Mouse (Mus musculus): ENCODE data around the gene Napsa.

Gene Napsa

DNA sequence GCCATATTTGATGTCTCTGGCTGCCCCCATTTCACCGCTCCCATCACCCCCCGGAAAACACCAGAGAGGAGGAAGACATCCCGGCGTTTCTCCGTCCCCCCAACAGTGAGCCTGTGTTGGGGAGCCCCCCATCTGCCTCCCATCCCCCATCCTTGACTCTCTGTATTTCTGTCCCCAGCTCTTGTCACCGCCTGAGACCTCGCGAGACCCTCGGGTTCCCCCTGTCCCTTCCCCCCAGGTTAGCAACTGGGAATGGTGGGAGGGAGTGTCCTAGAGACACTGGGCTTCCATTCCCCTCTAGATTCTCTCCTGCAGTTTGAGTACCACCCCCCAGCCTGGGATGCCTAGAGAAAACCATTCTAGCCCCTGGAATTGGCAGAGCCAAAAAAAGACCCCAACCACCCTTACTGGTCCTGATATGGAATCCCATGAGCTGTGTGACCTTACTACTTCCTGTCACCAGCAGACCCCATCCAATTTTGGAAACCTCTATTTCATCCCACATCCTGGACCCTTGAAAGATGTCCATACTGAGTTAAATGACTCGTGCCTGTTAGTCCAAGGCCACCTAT lies 28.6 kb downstream of the Napsa start:
- DNase-seq = no peak

DNA sequence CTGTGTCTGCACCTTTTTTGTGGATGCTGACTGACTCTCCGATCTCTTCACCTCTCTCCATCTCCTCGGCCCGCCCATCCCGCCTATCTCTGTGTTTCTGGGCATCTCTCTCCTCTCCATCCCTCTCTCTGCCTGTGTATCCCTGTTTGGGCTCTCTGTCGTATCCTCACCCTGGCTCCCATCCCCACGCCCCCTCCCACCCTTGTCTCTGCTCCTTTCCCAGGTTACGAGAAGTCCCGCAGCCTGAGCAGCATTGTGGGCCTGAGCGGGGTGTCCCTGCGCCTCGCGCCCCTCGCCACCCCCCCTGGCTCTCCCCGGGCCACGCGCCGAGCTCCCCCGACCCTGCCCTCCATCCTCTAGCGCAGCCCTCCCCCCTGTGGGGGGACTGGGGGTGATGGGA lies 29.5 kb downstream of the Napsa start:
- no peak for DNase-seq

DNA sequence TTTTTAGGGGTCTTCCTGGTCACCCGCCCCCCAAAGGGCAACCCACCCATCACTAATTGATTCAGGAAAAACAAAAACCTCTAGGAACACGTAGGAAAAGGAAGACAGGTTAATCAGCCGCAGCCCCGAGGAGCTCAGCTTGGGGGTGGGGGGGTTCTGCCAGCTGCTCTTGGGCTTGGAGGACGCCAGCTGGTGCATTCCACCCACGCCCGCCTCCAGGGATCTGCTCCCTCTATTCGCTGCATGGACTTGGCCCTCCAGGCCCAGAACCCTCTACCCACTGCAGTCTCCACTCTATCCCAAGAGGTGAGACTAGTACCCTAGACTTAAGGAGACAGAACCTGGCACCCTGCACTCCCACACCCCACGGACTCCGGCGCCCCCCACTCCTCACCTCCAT lies 30.3 kb downstream of the Napsa start:
- DNase-seq = peak; percentile 74

DNA sequence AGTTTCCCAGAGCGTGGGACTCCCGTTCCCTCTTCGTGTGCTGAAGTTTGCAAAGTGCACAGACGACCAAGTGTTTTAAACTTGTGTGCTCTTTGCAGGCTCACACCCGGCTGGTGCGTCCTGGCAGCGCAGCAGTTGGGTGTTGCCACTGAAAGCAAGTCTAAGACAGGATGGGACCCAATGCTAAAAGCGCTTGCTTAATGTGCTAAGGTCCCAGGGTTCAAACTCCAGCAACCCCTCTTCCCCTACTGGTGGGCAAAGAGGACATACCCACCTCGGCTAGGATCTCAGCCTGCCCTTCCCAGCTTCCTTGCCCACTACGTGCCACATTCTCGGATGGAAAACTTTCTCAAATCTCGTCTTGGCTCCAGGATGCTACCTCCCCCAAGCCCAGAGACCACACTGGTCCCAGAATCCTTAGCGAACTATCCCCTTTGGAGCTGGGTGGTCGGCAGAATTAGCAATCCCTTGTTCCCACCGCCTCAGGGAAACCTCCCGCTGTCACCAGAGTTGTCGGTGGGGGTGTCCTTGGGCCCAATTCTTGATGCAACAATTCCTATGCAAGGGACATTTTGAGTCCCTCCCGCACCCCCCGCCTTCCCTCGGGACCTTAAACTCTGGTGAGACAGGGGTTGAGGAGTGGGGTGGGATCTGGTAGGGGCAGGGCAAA lies 31.1 kb downstream of the Napsa start:
- peak; percentile 54 for DNase-seq

- DNase-seq = peak; percentile 69
Measured at GRCm38 (mm10) chr7:44604139-44604606, 32.0 kb downstream of the Napsa start.

- no peak for DNase-seq
Measured at GRCm38 (mm10) chr7:44604619-44605018, 32.4 kb downstream of the Napsa start.

DNA sequence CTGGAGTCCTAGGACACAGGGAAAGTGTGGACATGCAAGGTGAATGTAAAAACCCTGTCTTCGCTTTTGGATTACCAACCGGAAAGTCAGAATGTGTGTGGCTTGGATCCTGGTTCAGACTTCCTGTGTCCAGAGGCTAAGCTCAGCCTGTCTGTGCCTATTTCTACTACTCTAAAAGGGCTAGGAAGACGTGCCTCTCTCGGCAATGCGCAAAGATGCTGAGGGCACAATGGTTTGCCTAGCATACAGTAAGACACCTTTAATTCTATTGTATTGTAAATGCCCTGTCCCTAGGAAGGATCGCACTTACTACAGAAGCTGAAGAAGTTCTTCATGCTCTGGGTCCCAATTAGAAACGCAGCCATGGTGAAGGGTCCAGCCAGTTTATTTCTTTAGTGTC lies 33.3 kb downstream of the Napsa start:
- DNase-seq = no peak

GRCm38 (mm10) chr7:44606171-44606901 lies 34.2 kb downstream of the Napsa start:
- peak; percentile 59 for DNase-seq

DNA sequence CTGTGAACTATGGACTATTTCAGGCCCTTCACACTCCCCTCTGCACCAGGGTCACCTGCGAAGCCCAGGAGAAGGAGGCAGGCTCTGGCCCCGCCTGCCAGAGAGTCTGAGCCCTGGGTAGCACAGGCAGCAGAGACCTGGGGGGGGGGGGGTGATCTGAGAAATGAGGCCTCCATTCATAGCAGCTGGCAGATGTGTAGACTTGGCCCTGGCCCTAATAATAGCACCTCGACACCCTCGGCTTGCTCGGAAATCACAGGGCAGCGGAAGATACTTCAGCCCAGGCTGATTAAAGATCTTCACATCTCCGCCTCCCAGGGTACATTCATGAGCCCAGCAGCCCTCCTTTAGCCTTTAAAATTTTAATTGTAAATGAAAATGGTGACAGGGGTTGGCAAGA lies 40.0 kb downstream of the Napsa start:
- no peak for DNase-seq

- no peak for DNase-seq
Measured at GRCm38 (mm10) chr7:44614041-44614688, 42.0 kb downstream of the Napsa start.

- no peak for DNase-seq
Measured at GRCm38 (mm10) chr7:44615309-44615708, 43.1 kb downstream of the Napsa start.

DNA sequence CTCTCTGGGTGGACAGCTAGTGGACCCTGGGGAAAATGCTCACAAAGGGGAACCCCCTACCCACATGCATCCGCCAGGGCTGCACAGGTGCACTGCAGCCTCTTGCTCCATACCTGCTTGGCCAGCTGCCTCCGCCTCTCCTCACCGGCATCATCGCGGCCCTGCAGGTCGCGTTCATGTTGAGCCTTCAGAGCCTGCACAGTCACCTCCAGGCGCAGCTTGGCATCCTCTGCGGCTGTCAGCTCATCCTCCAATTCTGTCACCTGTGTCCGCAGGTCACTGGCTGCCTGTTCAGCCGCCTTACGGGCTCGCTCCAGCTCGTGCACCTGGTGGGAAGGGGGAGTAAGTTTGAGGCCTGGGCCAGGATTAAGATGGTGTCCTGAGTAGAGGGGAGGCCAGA lies 43.8 kb downstream of the Napsa start:
- DNase-seq = no peak

- no peak for DNase-seq
Measured at GRCm38 (mm10) chr7:44617059-44617458, 44.9 kb downstream of the Napsa start.

DNA sequence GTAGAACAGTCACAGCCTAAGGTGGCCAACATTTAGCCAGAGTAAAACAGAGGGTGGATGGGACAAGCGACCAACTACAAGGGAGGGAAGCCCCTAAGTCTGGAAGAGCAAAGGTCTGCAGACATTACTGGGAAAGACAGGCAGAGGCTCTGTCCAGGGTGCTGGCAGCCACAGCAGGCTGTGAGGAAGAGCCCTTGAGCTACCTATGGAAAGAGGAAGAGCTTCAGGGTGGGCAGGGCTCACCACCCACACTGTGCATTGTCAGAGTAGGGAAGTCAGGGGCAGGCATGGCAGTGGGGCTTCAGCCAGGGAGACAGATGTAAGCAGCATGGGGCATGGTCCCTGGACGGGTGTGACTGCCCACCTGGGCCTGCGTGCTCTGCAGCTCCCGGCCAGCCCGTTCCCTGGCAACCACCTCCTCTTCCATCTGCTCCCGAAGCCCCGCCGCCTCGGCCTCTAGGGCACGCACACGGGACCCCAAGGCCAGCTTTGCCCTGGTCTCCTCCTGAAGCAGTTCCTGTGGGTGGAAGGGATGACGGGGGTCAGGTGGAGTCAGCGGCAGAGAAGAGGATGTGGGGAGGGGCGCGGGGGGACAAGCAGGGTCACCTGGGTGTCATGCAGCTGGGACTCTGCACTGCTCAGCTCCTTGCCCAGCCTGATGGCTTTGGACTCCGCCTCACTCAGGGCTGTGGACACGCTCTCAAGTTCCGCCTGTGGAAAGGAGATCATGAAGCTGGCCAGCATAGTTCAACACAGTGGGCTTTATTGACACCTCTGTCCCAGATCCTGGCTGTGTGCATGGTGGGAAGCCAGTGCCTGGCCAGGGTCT lies 51.7 kb downstream of the Napsa start:
- DNase-seq = peak; percentile 66

GRCm38 (mm10) chr7:44624543-44624826 lies 52.3 kb downstream of the Napsa start:
- DNase-seq = no peak

GRCm38 (mm10) chr7:44624828-44625227 lies 52.6 kb downstream of the Napsa start:
- peak; percentile 76 for DNase-seq

- DNase-seq = peak; percentile 91
Measured at GRCm38 (mm10) chr7:44625241-44626067, 53.3 kb downstream of the Napsa start.

- no peak for DNase-seq
Measured at GRCm38 (mm10) chr7:44626068-44626385, 53.8 kb downstream of the Napsa start.

DNA sequence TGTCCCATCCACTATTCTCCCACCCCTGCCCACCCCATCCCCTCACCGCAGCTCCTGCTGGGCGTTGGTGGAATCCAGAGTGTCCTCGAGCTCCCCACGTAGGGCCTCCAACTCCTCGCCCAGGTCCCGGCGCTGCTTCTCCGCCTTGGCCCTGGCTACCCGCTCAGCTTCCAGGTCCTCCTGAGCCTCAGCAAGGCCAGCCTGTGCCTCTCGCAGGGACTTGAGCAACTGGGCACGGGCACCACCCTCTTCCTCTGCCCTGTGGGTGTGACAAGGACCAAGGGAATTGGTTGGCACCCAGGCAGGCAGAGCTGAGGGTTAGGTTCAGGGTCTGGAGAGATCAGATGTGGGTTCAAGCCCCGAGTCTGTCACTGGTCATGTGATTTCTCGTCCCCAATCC lies 54.8 kb downstream of the Napsa start:
- no peak for DNase-seq

GRCm38 (mm10) chr7:44628402-44629034 lies 56.3 kb downstream of the Napsa start:
- DNase-seq = no peak

DNA sequence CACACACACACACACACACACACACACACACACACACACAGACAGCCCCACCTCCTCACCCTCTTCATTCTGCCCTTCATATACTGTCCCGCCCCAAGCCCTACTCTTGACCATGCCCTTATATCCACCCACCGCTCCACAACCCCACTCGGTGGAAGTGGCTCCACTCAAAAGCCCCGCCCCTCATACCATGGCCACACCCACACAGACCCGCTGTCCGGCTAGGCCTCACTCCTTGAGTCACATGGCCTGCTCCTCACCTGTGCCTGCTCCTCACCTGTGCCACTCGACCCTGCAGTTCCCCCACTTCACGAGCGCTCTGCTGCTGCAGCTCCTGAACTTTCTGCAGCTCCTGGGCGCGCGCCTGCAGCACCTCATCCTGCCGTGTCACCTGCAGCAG lies 58.3 kb downstream of the Napsa start:
- no peak for DNase-seq

GRCm38 (mm10) chr7:44632676-44633075 lies 60.5 kb downstream of the Napsa start:
- DNase-seq = no peak
